Mouse (Mus musculus): ENCODE results near the gene Abcd1. TPM values are rescaled to one million over a fixed set of nuclear protein-coding genes. Genes with fewer than 3 reads are reported as not detected.

Abcd1 gene
- polyA plus RNA-seq, 1 experiment = 8.0 TPM

DNA sequence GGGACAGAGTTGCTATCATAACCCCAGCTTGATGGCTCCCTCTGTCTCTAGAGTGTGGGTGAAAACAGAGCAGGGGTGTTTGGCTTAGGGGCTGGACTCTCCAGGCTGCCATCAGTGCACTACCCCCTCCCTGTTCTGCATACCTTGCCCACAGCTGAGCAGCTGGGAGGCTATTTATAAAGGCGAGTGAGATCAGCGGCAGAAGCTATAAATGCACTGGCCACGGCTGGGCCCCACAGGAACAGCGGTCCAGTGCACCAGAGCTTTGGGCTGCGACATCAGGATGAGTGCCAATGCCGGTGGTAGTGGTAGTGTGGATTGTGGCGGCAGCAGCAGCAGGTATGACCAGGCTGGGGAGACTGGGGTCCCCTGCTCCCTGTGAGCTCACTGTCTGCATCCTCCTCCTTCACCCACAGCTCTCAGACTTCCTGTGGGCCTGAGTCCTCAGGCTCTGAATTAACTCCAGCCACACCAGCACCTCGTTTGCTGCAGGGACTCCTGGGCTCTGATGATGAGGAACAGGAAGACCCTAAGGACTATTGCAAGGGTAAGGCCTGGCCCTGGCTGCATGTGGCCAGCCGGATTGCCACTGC, 57.9 kb downstream of the Abcd1 start, which contains the start of gene Srpk3:
Srpk3 (plus strand) TSS at position 238 of the 593 bp plus-strand sequence.
- no peak within 1 kb of the TSS for H3K9ac ChIP-seq (ENCODE audit: low read depth, poor library complexity, severe bottlenecking)

GRCm38 (mm10) chrX:73774802-73775483, 58.5 kb downstream of the Abcd1 start:
- peaks cover 15% of the 10 kb centered on the region for H3K36me3 ChIP-seq (ENCODE audit: control insufficient read depth, insufficient read depth, low read length, poor library complexity, severe bottlenecking)
- no peak overlapping the region for H3K4me3 ChIP-seq (ENCODE audit: low read depth, low read length)
- TF ChIP-seq POLR2A (IDR thresholded peaks at IDR 0.05; ENCODE audit: insufficient read depth, low read length) = no peak
- no peak for TF ChIP-seq CTCF (IDR thresholded peaks at IDR 0.05; ENCODE audit: low read depth, low read length)
- TF ChIP-seq EP300 (IDR thresholded peaks at IDR 0.05; ENCODE audit: insufficient read depth, low read depth, low read length) = no peak
- no peak overlapping the region for H3K27ac ChIP-seq (ENCODE audit: insufficient read depth, low read length)
- no peak overlapping the region for H3K9ac ChIP-seq (ENCODE audit: low read depth, poor library complexity, severe bottlenecking)
- no peaks in the 10 kb centered on the region for H3K9me3 ChIP-seq (replicated peaks; ENCODE audit: control insufficient read depth, insufficient read depth, low read length, poor library complexity, severe bottlenecking)
- no peaks in the 10 kb centered on the region for H3K27me3 ChIP-seq (ENCODE audit: control insufficient read depth, insufficient read depth, low read length, poor library complexity, severe bottlenecking)
- H3K4me1 ChIP-seq (ENCODE audit: control insufficient read depth, insufficient read depth, low read length) = no peaks in the 10 kb centered on the region

More for the DNA sequence above, 57.9 kb downstream of the Abcd1 start, which contains the start of gene Srpk3:
- Histone ChIP-seq H3K27ac (ENCODE audit: insufficient read depth, low read length) (no peak within 1 kb of the TSS), H3K9me3 (replicated peaks; ENCODE audit: control insufficient read depth, insufficient read depth, low read length, poor library complexity, severe bottlenecking) (no peaks in the 10 kb centered on the region), H3K4me1 (ENCODE audit: control insufficient read depth, insufficient read depth, low read length) (no peaks in the 10 kb centered on the region), H3K4me3 (ENCODE audit: low read depth, low read length) (no peak within 1 kb of the TSS), H3K36me3 (ENCODE audit: control insufficient read depth, insufficient read depth, low read length, poor library complexity, severe bottlenecking) (peaks cover 9% of the 10 kb centered on the region), H3K27me3 (ENCODE audit: control insufficient read depth, insufficient read depth, low read length, poor library complexity, severe bottlenecking) (no peaks in the 10 kb centered on the region)
- TF ChIP-seq EP300 (IDR thresholded peaks at IDR 0.05; ENCODE audit: insufficient read depth, low read depth, low read length) (no peak), POLR2A (IDR thresholded peaks at IDR 0.05; ENCODE audit: insufficient read depth, low read length) (no peak), CTCF (IDR thresholded peaks at IDR 0.05; ENCODE audit: low read depth, low read length) (no peak)

- no peak for TF ChIP-seq EP300 (IDR thresholded peaks at IDR 0.05; ENCODE audit: insufficient read depth, low read depth, low read length)
- TF ChIP-seq CTCF (IDR thresholded peaks at IDR 0.05; ENCODE audit: low read depth, low read length) = no peak
- no peak for TF ChIP-seq POLR2A (IDR thresholded peaks at IDR 0.05; ENCODE audit: insufficient read depth, low read length)
- Histone ChIP-seq H3K9me3 (replicated peaks; ENCODE audit: control insufficient read depth, insufficient read depth, low read length, poor library complexity, severe bottlenecking) (no peaks in the 10 kb centered on the region), H3K4me3 (ENCODE audit: low read depth, low read length) (no peak overlapping the region), H3K27ac (ENCODE audit: insufficient read depth, low read length) (no peak overlapping the region), H3K36me3 (ENCODE audit: control insufficient read depth, insufficient read depth, low read length, poor library complexity, severe bottlenecking) (peaks cover 35% of the 10 kb centered on the region), H3K4me1 (ENCODE audit: control insufficient read depth, insufficient read depth, low read length) (no peaks in the 10 kb centered on the region), H3K9ac (ENCODE audit: low read depth, poor library complexity, severe bottlenecking) (no peak overlapping the region), H3K27me3 (ENCODE audit: control insufficient read depth, insufficient read depth, low read length, poor library complexity, severe bottlenecking) (no peaks in the 10 kb centered on the region)
These were observed 65.8 kb downstream of the Abcd1 start for GRCm38 (mm10) chrX:73782227-73782626.

DNA sequence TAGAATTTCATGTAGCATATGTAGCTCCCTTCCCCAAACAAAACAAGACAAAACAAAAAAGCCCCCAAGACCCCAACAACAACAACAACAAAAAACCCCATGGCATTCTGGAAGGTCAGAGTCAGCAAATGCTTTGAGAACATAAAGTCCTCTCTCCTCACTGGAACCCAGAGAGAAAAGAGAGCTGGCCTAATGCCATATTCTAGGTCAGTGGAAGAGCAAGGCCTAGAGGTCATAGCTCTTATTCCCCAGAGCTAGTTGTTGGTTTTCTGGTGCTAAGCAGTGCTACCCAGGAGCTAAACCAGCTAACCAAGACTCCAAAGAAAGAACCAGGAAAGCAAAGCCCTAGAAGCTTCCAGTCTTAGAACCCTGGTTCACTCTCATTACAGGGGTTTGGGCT, 69.3 kb downstream of the Abcd1 start:
- no peaks in the 10 kb centered on the region for H3K9me3 ChIP-seq (replicated peaks; ENCODE audit: control insufficient read depth, insufficient read depth, low read length, poor library complexity, severe bottlenecking)
- H3K36me3 ChIP-seq (ENCODE audit: control insufficient read depth, insufficient read depth, low read length, poor library complexity, severe bottlenecking) = peaks cover 18% of the 10 kb centered on the region; the same call in 1 of the 2 replicates
- H3K4me1 ChIP-seq (ENCODE audit: control insufficient read depth, insufficient read depth, low read length) = no peaks in the 10 kb centered on the region
- no peaks in the 10 kb centered on the region for H3K27me3 ChIP-seq (ENCODE audit: control insufficient read depth, insufficient read depth, low read length, poor library complexity, severe bottlenecking)
- H3K4me3 ChIP-seq (ENCODE audit: low read depth, low read length) = peak overlapping the region; percentile 95
- H3K9ac ChIP-seq (ENCODE audit: low read depth, poor library complexity, severe bottlenecking) = peak overlapping the region; percentile 79
- H3K27ac ChIP-seq (ENCODE audit: insufficient read depth, low read length) = peak overlapping the region; percentile 63
- no peak for TF ChIP-seq POLR2A (IDR thresholded peaks at IDR 0.05; ENCODE audit: insufficient read depth, low read length)
- TF ChIP-seq EP300 (IDR thresholded peaks at IDR 0.05; ENCODE audit: insufficient read depth, low read depth, low read length) = no peak
- TF ChIP-seq CTCF (IDR thresholded peaks at IDR 0.05; ENCODE audit: low read depth, low read length) = no peak

DNA sequence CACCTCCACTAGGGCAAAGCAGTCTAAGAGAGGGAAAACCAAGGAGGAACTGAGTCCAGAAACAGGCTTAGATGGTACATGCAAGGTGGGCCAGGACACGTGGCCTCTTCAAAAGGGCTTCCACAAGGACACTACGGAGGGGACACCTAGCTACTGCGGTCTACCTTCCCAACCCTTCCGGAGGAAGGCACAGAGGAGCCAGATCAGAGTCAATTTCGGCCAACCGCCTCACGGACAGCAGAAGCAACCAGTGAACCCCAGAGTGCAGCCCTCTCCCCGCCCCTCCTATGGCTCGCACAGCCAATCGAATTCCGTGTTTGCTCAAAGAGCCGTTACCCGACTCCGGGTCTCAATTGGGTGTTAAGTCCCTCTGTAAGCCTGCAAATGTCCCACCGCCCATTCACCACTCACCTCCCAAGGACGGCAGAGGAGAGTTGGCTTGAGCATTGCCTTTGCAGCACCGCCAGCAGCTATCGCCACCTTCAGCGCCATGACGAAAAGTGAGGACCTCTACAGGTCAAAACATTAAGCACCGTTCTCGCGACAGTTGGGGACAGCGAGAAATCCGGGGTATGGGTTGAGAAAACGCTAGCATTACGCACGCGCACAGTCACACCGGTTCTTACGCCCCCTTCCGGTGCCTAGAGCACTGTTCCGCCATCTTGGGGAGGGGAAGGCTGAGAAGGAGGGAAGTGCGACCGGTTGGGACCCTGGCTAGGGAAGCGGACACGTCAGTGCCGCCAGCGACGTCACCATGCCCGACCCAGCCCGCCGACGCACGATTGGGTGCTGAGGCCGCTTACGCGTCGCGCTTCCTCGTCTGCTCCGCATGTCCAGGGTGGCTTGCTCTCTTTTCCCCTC, 70.2 kb downstream of the Abcd1 start, which contains the start of the genes Idh3g and Ssr4:
Idh3g (minus strand) TSS at position 534 of the 861 bp plus-strand sequence.
Ssr4 (plus strand) TSS at position 665 of the 861 bp plus-strand sequence.
- no peaks in the 10 kb centered on the region for H3K27me3 ChIP-seq (ENCODE audit: control insufficient read depth, insufficient read depth, low read length, poor library complexity, severe bottlenecking)
- TF ChIP-seq CTCF (IDR thresholded peaks at IDR 0.05; ENCODE audit: low read depth, low read length) (no peak), EP300 (IDR thresholded peaks at IDR 0.05; ENCODE audit: insufficient read depth, low read depth, low read length) (no peak), POLR2A (IDR thresholded peaks at IDR 0.05; ENCODE audit: insufficient read depth, low read length) (no peak)

More for the DNA sequence above, 70.2 kb downstream of the Abcd1 start, which contains the start of the genes Idh3g and Ssr4:
- Histone ChIP-seq H3K4me3 (ENCODE audit: low read depth, low read length) (peak within 1 kb of the TSS; percentile 95), H3K9me3 (replicated peaks; ENCODE audit: control insufficient read depth, insufficient read depth, low read length, poor library complexity, severe bottlenecking) (no peaks in the 10 kb centered on the region), H3K36me3 (ENCODE audit: control insufficient read depth, insufficient read depth, low read length, poor library complexity, severe bottlenecking) (peaks cover 14% of the 10 kb centered on the region; the same call in 1 of the 2 replicates), H3K27ac (ENCODE audit: insufficient read depth, low read length) (peak within 1 kb of the TSS; percentile 76), H3K4me1 (ENCODE audit: control insufficient read depth, insufficient read depth, low read length) (no peaks in the 10 kb centered on the region), H3K9ac (ENCODE audit: low read depth, poor library complexity, severe bottlenecking) (peak within 1 kb of the TSS; percentile 79)
